Mouse (Mus musculus) yolk sac, embryonic 10.5 days (tissue): ENCODE results near the gene Wbp4.
A peak's percentile ranks its signal among the peaks of the same experiment; 100 is the strongest.
"Not testable (repeated sequence)": the region's sequence is repeated elsewhere in the genome, so short reads cannot be mapped to it uniquely, and the experiment has no call there.

Source experiments
- DNase-seq: peaks from one replicate; pipeline ENCODE4 v3.0.0-alpha.2; 2017; ENCODE audit warnings: low spot score

Wbp4 gene

DNA sequence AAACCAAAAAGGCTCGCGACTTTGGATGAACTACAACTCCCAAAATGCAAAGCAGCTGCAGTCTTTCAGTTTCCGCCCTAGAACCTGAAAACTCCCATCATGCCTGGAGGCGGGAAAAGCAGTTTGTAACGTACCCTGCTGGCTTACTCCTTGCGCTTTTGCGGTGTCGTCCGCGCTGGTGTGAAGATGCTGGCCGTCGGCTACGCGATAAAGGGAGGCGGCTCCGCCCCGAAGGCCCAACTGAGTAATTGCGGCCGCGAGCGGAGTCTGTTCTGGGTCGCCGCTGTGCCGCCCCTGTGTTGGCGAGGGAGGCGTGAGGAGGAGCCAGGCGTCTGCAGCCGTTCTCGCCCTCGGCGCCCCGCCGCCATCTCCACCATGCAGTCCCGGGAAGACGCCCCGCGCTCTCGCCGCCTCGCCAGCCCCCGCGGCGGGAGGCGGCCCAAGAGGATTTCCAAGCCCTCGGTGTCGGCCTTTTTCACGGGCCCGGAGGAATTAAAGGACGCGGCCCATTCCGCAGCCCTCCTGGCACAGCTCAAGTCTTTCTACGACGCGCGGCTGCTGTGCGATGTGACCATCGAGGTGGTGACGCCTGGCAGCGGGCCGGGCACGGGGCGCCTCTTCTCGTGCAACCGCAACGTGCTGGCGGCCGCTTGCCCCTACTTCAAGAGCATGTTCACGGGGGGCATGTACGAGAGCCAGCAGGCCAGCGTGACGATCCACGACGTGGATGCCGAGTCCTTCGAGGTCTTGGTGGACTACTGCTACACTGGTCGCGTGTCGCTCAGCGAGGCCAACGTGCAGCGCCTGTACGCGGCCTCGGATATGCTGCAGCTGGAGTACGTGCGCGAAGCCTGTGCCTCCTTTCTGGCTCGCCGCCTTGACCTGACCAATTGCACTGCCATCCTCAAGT, 29.4 kb downstream of the Wbp4 start, which contains the start of gene Kbtbd6:
Gene Kbtbd6, plus strand, starts transcription at position 155 of the 910 bp plus-strand sequence.
- peak; percentile 91 for DNase-seq

DNA sequence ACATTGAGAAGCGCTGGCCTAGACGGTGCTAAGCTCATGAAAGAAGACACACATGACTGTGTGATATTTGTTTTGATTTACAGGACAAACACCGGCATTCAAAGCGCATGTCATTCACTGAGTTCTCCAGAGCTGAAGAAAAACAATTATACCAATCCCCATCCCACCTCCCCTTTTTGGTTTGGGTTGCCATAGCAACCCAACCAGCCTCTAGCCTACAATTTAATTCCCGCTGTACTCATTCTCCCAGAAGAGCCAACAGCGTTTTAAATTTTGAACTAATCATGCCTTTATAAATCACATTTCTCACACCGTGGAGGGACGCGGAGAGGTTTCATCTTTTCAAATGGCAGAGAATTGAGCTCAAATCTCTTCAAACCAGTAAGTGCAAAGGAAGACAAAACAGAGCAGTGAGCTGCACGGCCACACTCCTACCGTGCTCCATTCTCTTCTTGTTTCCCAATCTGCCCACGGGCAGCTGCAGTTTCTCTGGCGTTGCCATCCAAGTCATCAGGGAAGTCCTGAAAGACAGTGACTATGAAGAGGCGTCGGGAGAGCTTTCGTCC, 36.2 kb downstream of the Wbp4 start:
- no peak for DNase-seq

DNA sequence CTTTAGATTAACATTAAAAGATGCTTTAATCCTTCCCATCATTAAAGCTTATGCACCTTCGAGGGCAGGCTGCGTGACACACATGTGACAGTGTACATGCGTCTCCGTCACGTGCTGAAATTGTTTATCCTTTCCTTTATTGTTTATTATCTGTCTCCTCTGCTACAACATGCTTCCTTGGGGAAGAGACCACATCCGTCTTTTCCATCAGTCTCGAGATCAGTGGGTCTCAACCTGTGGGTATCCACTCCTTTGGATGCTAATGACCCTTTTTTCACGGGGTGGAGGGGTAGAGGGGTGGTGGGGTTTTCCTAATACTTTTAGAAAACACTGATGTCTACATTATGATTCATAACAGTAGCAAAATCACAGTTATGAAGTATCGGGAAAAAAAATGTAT, 36.7 kb downstream of the Wbp4 start:
- no peak for DNase-seq

DNA sequence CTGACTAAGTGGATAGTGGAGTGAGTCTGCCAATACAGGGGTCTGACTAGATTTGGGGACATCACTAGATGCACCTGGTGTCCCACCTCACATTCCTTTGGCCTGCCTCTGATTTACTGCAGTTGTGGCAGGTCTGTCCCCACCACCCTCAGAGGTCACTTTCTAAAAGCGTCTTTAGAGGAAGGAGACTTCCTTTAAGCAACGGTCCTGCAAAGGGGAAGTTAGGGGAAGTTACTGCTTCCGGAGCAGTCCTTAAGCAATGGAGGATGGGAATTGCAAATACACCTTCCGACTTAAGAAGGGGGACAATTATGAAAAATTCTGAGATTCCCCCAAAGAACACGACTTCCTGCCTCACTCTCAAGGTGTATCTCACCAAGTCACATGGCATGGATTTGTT, 39.9 kb downstream of the Wbp4 start:
- DNase-seq: no peak

DNA sequence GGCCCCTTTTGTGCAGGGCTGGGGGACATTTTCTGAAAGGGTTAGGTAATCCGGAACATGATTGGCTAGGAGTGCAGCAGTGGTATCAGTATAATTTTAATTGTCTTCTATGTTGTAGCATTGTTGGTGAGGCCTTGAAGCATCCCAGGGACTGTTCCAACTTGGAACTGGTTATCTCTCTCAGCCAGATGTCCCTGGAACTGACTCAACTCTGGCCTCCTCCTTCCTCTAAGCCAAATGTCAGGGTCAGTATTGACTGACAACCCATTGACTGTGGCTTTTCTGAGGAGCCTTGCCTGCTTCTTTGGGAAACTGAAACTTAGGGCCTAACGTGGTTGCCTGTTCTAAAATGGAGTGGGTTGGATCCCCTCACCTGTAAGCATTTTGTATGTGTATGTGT, 40.7 kb downstream of the Wbp4 start:
- DNase-seq: no peak

DNA sequence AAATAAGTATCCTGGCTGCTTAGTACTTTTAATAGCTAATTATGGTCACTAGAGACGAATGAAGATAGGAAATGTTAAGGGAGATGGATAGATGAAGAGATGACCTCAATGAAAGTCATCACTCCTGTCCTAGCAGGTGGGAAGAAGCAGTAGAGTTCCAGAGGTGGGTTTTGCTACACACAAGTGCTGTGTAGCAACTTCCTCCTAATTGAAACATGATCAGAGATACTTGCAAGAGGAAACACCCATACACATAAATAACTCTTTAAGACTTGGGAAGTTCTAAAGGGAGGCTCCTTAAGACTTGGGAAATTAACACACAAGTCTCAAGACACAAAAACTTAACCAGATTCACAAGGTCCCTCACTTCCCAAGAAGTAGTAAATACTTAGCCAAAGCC, 47.3 kb downstream of the Wbp4 start:
- no peak for DNase-seq

DNA sequence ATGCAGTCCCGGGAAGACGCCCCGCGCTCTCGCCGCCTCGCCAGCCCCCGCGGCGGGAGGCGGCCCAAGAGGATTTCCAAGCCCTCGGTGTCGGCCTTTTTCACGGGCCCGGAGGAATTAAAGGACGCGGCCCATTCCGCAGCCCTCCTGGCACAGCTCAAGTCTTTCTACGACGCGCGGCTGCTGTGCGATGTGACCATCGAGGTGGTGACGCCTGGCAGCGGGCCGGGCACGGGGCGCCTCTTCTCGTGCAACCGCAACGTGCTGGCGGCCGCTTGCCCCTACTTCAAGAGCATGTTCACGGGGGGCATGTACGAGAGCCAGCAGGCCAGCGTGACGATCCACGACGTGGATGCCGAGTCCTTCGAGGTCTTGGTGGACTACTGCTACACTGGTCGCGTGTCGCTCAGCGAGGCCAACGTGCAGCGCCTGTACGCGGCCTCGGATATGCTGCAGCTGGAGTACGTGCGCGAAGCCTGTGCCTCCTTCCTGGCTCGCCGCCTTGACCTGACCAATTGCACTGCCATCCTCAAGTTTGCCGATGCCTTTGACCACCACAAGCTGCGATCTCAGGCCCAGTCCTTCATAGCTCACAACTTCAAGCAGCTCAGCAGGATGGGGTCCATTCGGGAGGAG, 54.5 kb downstream of the Wbp4 start:
- not testable (repeated sequence) for DNase-seq

DNA sequence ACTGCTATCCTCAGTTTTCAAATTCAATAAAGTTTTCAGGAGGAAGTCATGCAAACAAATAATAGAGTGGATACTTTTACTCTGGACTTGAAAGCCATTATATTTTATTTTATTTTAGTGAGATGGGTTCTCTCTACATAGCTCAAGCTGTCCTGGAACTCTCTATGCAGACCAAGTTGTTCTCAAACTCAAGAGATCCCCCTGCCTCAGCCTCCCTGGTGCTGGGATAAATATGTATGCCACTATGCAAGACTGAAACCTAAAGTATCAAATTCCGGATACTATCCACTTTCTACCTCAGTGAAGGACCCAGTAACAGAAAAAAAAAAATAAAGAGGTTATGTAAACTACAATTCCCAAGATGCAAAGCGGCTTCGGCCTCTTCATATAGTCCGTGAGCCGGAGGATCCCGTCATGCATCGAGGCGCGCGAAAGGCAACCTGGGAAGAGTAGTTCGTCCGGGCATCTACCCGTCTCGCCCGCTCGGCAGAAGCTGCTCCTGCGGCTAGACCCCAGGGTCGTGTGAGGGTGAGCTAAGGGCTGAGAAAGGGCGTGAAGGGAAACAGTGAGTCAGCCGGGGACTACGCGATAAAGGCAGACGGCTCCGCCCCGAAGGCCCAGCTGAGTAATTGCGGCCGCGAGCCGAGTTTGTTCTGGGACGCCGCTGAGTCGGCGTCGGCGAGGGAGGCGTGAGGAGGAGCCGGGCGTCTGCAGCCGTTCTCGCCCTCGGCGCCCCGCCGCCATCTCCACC, 55.2 kb downstream of the Wbp4 start, which contains the start of gene Kbtbd7:
Gene Kbtbd7, plus strand, starts transcription at position 533 of the 751 bp plus-strand sequence.
- DNase-seq: peak; percentile 97

DNA sequence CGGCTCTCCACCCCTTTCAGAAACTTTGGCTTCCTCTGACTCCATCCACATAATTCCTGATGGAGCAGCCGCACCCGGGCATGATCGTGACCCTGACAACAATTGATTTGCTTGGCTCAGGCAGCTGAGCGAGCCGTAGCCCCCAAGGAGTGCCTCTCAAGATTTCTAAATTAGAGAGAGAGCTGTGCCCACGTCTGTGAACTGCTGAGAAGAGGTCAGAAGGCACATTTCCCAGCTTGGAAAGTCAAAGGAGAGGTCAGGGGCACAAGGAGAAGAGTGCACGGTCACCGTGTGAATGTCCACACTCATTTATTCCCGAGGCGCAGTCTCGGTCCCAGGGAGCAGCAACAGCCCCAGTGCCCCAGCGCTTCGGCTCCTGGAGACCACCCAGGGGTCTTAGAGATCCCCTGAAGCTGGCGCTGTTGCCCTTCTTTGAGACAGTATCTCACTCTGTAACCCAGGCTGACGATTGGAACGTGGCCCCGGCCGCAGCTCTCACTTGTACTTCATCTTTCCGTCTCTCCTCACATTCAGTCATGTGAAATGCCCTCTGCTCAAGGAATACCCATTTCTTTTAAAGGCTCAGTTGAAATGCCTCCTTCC, 61.1 kb downstream of the Wbp4 start:
- DNase-seq: no peak

DNA sequence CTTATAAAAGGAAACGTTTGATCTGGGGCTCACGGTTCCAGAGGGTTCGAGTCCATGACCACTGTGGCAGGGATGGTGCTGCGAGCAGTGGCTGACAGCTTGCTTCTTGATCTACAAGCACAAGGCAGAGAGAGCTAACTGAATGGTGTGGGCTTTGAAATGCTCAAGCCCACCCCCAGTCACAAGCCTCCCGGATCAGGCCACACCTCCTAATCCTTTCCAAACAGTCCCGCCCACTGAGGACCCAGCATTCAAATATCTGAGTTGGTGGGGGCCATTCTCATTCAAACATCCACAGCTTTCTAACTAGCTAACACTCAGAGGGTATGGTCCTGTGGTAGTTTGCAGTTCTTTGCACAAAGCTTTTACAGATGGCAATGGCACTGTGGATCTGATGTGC, 68.2 kb downstream of the Wbp4 start:
- DNase-seq: no peak

DNA sequence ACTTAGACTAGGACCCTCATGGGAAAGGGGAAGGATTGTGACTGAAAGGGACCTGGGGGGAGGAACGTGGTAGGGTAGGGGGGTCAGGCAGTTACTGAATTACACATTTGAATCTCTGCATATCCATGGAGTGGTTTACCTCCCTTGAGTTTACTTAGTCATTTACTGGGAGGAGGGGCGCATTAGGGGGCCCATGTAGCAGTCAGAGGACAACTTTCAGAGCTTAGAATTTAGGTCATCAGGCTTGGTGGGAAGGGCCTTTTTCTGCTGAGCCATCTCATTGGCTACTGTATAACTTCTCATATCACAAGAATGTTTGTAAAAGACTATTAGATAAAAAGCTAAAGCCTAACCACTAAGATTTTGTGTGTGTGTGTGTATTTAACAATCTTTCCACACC, 70.7 kb downstream of the Wbp4 start:
- no peak for DNase-seq
